Mouse (Mus musculus) G1E (cell line): ENCODE measurements around the gene Fhit. TPM values are rescaled to one million over a fixed set of nuclear protein-coding genes. Genes with fewer than 3 reads are reported as not detected.

Experiments used
- ATAC-seq: 2 replicates; pipeline ENCODE4 v1.8.0; 2016; ENCODE audit warnings: mild to moderate bottlenecking; ENCODE audit not compliant: insufficient number of reproducible peaks, poor library complexity, low FRiP score, severe bottlenecking; ENCODE audit errors: extremely low read depth
- DNase-seq: peaks from one replicate; pipeline ENCODE4 v3.0.0; 2012; ENCODE audit warnings: low spot score
- H3K27me3 ChIP-seq: 2 replicates; pipeline ENCODE4 v1.6.1; 2012; ENCODE audit warnings: mild to moderate bottlenecking, low read length, inconsistent platforms; ENCODE audit not compliant: insufficient read depth
- H3K36me3 ChIP-seq: replicated peaks from 2 replicates; pipeline ENCODE3; 2012; ENCODE audit warnings: mild to moderate bottlenecking, inconsistent platforms
- H3K4me1 ChIP-seq: 2 replicates; pipeline ENCODE4 v1.6.1; 2012; ENCODE audit warnings: low read depth, low read length, inconsistent platforms, mixed read lengths; ENCODE audit not compliant: insufficient read depth
- H3K4me3 ChIP-seq: 2 replicates; pipeline ENCODE4 v1.5.1; 2012; ENCODE audit warnings: low read depth, mild to moderate bottlenecking, inconsistent platforms, low read length, moderate library complexity, mixed read lengths
- H3K9me3 ChIP-seq: replicated peaks from 2 replicates; pipeline ENCODE4 v1.6.1; 2012; ENCODE audit warnings: inconsistent platforms
- CTCF ChIP-seq: IDR thresholded peaks from 2 replicates; pipeline ENCODE4 v1.5.1; 2012; ENCODE audit warnings: low read depth, low read length, inconsistent platforms, mixed read lengths
- GATA1 ChIP-seq: IDR thresholded peaks from 2 replicates; pipeline ENCODE4 v1.6.1; 2012; ENCODE audit warnings: borderline replicate concordance, low read length, inconsistent platforms, mixed read lengths
- GATA2 ChIP-seq: IDR thresholded peaks from 2 replicates; pipeline ENCODE4 v1.6.1; 2012; ENCODE audit warnings: low read depth, low read length, inconsistent platforms, borderline replicate concordance
- POLR2AphosphoS5 ChIP-seq: IDR thresholded peaks from 2 replicates; pipeline ENCODE4 v1.6.1; 2012; ENCODE audit warnings: low read depth, low read length, inconsistent platforms; ENCODE audit not compliant: insufficient replicate concordance
- TAL1 ChIP-seq: conservative IDR thresholded peaks from 2 replicates; pipeline ENCODE4 v1.6.1; 2012; ENCODE audit warnings: low read depth, low read length, inconsistent platforms, mixed read lengths
- polyA plus RNA-seq: library from polyadenylated mRNA; stranded (reverse); fragments of >175 nt; gene quantifications from 2 replicates; pipeline ENCODE4 v1.2.3, GENCODE M21; 2012
- total RNA-seq, 2 experiments: library from RNA; stranded (forward) in 1 of 2; stranded (reverse) in 1 of 2; fragments of 200-1000 nt in 1 of 2; fragments of >200 nt in 1 of 2; fragmentation: Nextera tagmentation in 1 of 2; gene quantifications; 2 replicates each; pipeline ENCODE4 v1.2.3; 2014 to 2017

Fhit gene
- total and polyA plus RNA-seq, 3 experiments, result not detected

DNA sequence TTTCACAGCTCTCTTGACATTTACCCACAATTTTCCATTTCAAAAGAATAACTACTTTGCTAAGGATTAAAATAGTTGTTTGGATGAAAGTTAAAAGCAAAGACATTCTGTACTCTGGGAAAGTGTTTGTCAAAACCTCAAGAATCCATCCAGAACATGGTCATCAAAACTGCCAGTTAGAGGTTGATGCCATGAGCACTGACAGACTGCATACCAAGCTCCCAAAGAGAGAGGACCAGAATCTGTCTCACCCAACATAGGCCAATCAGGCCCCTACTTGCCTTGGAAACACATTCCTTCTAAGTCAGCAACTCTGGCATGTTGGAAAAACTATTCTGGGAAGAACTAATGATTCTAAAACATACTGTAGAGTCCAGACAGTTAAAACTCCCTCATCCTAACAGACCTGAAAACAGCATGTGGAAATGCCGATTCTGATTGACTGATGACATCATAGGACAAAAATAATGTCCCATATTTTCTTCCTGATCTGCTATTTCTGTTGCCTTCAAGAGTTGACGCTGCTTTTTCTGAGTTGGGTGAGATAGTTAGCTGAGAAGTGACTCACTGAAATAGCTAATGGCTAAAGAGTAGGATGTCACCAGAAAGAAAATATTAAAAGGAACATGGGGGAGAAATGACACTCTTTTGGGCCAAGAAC lies 1114.6 kb downstream of the Fhit start:
- TF ChIP-seq GATA1, result no peak
- TF ChIP-seq TAL1, result no peak
- no peak for TF ChIP-seq CTCF
- no peak for TF ChIP-seq GATA2
- TF ChIP-seq POLR2AphosphoS5, result no peak
- Histone ChIP-seq H3K4me1 (no peaks in the 10 kb centered on the region), H3K36me3 (no peaks in the 10 kb centered on the region), H3K9me3 (peaks cover 3% of the 10 kb centered on the region), H3K27me3 (no peaks in the 10 kb centered on the region), H3K4me3 (no peak overlapping the region)
- DNase-seq, result no peak
- no peak for ATAC-seq

DNA sequence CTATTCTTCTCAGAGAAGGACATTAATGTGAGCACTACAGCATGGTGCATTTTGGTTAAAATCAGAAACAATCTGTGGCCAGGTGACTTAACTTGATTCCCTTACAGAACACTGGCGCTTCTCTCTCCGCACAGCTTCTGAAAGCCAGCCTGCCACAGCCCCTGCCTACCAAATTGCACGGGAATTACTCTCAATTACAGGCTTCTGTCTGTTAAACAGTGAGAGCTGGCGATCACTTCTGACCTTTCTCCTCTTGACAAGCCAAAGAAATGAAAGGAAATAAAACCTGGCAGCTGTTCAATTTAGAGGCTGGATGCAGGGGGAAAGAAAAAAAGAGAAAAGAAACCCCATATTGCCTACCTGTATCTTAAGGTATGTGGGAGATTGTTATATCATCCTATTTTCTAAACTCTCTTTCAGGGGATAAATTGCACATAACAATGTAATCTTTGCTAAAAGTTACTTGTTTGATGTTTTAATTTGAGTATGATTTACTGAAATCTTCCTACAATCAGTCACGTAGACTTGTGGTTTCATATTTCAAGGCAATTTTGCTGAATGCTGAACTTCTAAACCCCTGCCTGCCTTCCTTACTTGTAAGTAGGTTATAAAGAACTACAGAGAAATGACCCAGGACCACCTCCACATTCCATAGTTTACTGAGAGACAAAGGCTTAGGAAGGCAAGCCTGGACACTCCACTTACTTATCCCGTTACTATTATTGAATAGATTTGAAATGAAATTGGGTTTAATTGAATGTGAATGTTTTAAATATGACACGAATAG lies 1115.3 kb downstream of the Fhit start:
- DNase-seq (no peak), ATAC-seq (no peak)
- Histone ChIP-seq H3K27me3 (no peaks in the 10 kb centered on the region), H3K4me3 (no peak overlapping the region), H3K4me1 (no peaks in the 10 kb centered on the region), H3K36me3 (no peaks in the 10 kb centered on the region), H3K9me3 (peaks cover 3% of the 10 kb centered on the region)
- TF ChIP-seq CTCF (no peak), POLR2AphosphoS5 (no peak), GATA2 (no peak), GATA1 (no peak), TAL1 (no peak)

DNA sequence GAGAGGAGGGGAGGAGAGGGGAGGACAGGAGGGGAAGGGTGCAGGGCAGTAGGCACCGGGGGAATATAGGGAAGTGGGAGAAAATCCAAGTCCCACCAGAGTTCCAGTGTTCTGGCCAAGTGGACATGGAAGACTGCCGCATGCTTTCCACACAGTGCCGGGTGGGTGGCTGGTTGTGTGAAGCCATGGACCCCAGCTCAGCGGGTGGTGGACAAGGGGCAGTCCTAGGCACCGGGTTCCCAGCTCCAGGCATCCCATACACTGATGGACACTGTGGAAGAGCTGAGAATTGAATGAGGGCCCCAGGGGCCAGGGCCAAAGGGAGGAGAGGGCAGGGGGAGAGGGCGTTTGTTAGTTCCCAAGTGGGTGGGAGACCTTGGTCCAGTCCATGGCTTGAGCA lies 1123.8 kb downstream of the Fhit start:
- DNase-seq, result no peak
- H3K4me1 ChIP-seq, result no peaks in the 10 kb centered on the region
- no peaks in the 10 kb centered on the region for H3K27me3 ChIP-seq
- H3K4me3 ChIP-seq, result no peak overlapping the region
- 0 out of 2 replicates have a peak, but pooled peaks cover 4% of the 10 kb centered on the region for H3K9me3 ChIP-seq
- H3K36me3 ChIP-seq, result no peaks in the 10 kb centered on the region
- TF ChIP-seq GATA1 (no peak), GATA2 (no peak), TAL1 (no peak), CTCF (no peak), POLR2AphosphoS5 (no peak)
- ATAC-seq, result no peak

DNA sequence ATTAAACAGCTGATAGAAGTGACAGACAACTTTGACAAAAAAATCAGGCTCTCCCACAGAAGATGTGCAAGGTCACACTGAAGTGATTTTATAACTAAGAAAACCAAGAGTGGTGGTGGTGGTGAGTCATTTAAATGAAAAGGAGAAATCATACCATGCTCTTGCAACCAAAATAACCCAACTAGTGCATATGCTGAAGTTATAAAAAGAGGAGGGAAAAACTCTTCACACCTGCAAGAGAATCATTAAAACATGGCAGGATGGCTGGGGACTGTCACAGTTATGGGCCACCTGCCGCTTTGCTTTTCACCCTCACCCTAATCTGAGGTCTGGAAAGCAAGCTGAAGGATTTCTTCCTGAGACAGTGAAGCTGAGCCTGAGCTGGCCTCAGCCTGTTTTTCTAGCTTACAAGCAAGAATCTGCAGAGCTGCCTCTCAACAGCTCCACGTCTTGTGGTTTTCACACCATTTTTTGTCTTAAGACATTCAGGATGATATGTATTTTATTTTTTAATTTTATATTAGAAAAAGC lies 1125.1 kb downstream of the Fhit start:
- TF ChIP-seq CTCF, result no peak
- no peak for TF ChIP-seq POLR2AphosphoS5
- Histone ChIP-seq H3K9me3 (0 out of 2 replicates have a peak, but pooled peaks cover 4% of the 10 kb centered on the region), H3K36me3 (no peaks in the 10 kb centered on the region), H3K4me3 (no peak overlapping the region), H3K4me1 (no peaks in the 10 kb centered on the region), H3K27me3 (no peaks in the 10 kb centered on the region)
- DNase-seq (no peak), ATAC-seq (no peak)

DNA sequence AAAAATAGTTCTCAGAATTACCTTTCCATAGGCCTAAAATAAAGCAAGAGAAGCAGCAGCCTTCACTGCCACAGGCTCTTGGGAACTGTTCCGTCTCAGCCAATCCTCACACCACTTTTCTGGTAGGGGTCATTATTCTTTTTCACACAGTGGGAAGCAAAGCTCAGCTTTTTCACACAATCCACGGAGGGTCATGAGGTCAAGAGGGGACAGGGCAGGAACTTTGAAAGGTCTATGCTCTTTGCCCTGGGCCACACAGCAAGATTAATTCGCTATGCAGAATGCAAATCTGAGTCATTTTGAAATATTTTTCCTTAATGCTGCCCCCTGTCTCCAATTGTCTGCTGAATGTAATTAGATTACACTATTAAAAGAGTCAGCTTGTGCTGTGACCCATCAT lies 1126.2 kb downstream of the Fhit start:
- Histone ChIP-seq H3K27me3 (no peaks in the 10 kb centered on the region), H3K4me1 (no peaks in the 10 kb centered on the region), H3K36me3 (no peaks in the 10 kb centered on the region), H3K4me3 (no peak overlapping the region), H3K9me3 (0 out of 2 replicates have a peak, but pooled peaks cover 4% of the 10 kb centered on the region)
- TF ChIP-seq TAL1 (no peak), GATA2 (no peak), POLR2AphosphoS5 (no peak), GATA1 (no peak), CTCF (no peak)
- DNase-seq (no peak), ATAC-seq (no peak)

DNA sequence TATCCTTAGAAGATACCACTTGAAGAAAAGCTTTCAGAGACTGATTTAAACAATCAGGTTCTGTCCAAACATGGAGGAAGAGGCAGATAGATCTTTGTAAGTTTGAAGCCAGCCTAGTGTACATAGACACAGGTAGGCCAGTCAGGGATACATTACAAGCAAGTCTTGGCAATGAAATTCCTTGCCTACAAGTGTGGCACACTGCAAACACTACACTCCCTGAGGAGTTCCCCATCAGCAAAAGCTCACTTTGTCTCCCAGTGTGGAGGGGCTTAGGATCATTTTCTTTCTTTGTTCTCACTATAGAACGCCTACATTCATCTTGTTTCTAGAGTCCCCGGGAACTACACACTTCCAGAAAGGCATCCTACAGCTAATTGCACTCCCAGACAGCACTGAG lies 1126.6 kb downstream of the Fhit start:
- no peaks in the 10 kb centered on the region for H3K36me3 ChIP-seq
- no peak overlapping the region for H3K4me3 ChIP-seq
- ATAC-seq, result no peak
- H3K4me1 ChIP-seq, result no peaks in the 10 kb centered on the region
- no peaks in the 10 kb centered on the region for H3K27me3 ChIP-seq
- no peak for DNase-seq
- H3K9me3 ChIP-seq, result 0 out of 2 replicates have a peak, but pooled peaks cover 4% of the 10 kb centered on the region
- TF ChIP-seq POLR2AphosphoS5 (no peak), GATA1 (no peak), GATA2 (no peak), CTCF (no peak), TAL1 (no peak)
